Mouse (Mus musculus) cortical plate, adult 2 months (tissue): ENCODE results near the gene Adk.

Experiments used
- CTCF ChIP-seq: fragments of 200-500 bp; IDR thresholded peaks from 2 replicates; pipeline ENCODE4 v1.5.1; 2011; ENCODE audit warnings: mild to moderate bottlenecking, control low read depth, low read length; ENCODE audit not compliant: insufficient read depth; ENCODE audit errors: extremely low read depth
- POLR2A ChIP-seq: fragments of 200-500 bp; IDR thresholded peaks from 2 replicates; pipeline ENCODE4 v1.6.1; 2011; ENCODE audit warnings: mild to moderate bottlenecking, low read length, control low read depth; ENCODE audit not compliant: insufficient read depth; ENCODE audit errors: extremely low read depth

DNA sequence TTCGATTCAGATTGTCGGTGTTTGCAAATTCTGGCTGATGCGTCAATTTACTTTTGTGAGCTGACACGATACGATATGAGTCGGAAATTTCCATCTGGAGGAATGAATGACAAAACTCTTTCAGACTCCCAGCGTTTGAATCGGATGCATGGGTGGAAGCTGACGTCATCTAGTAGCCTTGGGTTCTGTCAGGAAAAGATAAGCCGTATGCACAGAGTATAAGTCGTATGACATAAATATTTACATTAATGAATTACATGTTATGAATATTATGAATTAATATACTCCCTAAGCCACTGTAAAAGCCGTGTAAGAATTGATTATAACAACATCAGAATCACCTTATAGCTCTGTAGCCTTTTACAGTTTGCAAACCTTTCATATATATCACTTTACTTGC lies 13.3 kb upstream of the Adk start:
- no peak for TF ChIP-seq POLR2A
- no peak for TF ChIP-seq CTCF
